Mouse (Mus musculus) heart, embryonic 14.5 days (tissue): ENCODE results near the gene Retn. TPM values are rescaled to one million over a fixed set of nuclear protein-coding genes. Genes with fewer than 3 reads are reported as not detected.

Experiments used
- ATAC-seq: fragments of 200-750 bp; cut with Nextera tagmentation; 2 replicates; pipeline ENCODE4 v1.8.0; 2017; ENCODE audit warnings: low read depth, moderate TSS enrichment; ENCODE audit not compliant: insufficient number of reproducible peaks, insufficient read depth, low FRiP score
- H3K27ac ChIP-seq, 2 experiments: fragments of 200-500 bp in 1 of 2; fragments of 300-500 bp in 1 of 2; sonication (generic) in 1 of 2; replicated peaks in 1 of 2; 2 replicates each; pipeline ENCODE4 v1.5.1; 2012 to 2014; ENCODE audit warnings: low read depth in 2 of 2, low read length in 2 of 2, control low read depth in 1 of 2, mild to moderate bottlenecking in 1 of 2, mixed read lengths in 1 of 2; ENCODE audit not compliant: control insufficient read depth in 1 of 2, insufficient read depth in 1 of 2
- H3K27me3 ChIP-seq: fragments of 300-500 bp; sonication (generic); 2 replicates; pipeline ENCODE4 v1.6.1; 2014; ENCODE audit warnings: mild to moderate bottlenecking, low read length, control low read depth; ENCODE audit not compliant: control insufficient read depth, insufficient read depth
- H3K36me3 ChIP-seq: fragments of 300-500 bp; sonication (generic); 2 replicates; pipeline ENCODE4 v1.6.1; 2014; ENCODE audit warnings: mild to moderate bottlenecking, control low read depth, low read length, mixed read lengths; ENCODE audit not compliant: control insufficient read depth, insufficient read depth
- H3K4me1 ChIP-seq, 2 experiments: fragments of 200-500 bp in 1 of 2; fragments of 300-500 bp in 1 of 2; sonication (generic) in 1 of 2; 2 replicates each; pipeline ENCODE4 v1.6.1; 2012 to 2014; ENCODE audit warnings: low read length in 2 of 2, control low read depth in 1 of 2, mixed read lengths in 1 of 2; ENCODE audit not compliant: control insufficient read depth in 2 of 2, insufficient read depth in 2 of 2
- H3K4me2 ChIP-seq: fragments of 300-500 bp; sonication (generic); 2 replicates; pipeline ENCODE4 v1.6.1; 2014; ENCODE audit warnings: mild to moderate bottlenecking, low read length
- H3K4me3 ChIP-seq, 2 experiments: fragments of 200-500 bp in 1 of 2; fragments of 300-500 bp in 1 of 2; sonication (generic) in 1 of 2; 2 replicates each; pipeline ENCODE4 v1.5.1; 2012 to 2014; ENCODE audit warnings: low read length in 2 of 2, mild to moderate bottlenecking in 2 of 2, control low read depth in 1 of 2, low read depth in 1 of 2, moderate library complexity in 1 of 2; ENCODE audit not compliant: control insufficient read depth in 1 of 2, insufficient read depth in 1 of 2
- H3K9ac ChIP-seq: fragments of 300-500 bp; sonication (generic); 2 replicates; pipeline ENCODE4 v1.6.1; 2014; ENCODE audit warnings: mild to moderate bottlenecking, low read length
- H3K9me3 ChIP-seq: fragments of 300-500 bp; sonication (generic); 2 replicates; pipeline ENCODE4 v1.6.1; 2016; ENCODE audit warnings: low read length, control low read depth; ENCODE audit not compliant: control insufficient read depth
- WGBS: fragments of 180-500 bp; shearing (Covaris S2); extraction: QIAGEN DNeasy Blood & Tissue Kit; methylation state at CpG from one replicate; pipeline ENCODE4 v1.1.7; 2014; 5-methylcytosine and 5-hydroxymethylcytosine counted together
- polyA plus RNA-seq: library from polyadenylated mRNA; unstranded; fragments of >200 nt; fragmentation: Nextera tagmentation; extraction: Ambion mirVana; gene quantifications from 2 replicates; pipeline ENCODE4 v1.2.1, GENCODE M21; 2014

Gene Retn
- polyA plus RNA-seq, 1 experiment from 2014 or later, result not detected

GRCm38 (mm10) chr8:3678831-3679230 is 23.3 kb downstream of the Retn start:
- 94% methylated on average over 23 of the region's 23 CpGs for WGBS

GRCm38 (mm10) chr8:3679236-3679635 is 23.7 kb downstream of the Retn start:
- no peak overlapping the region for H3K27ac ChIP-seq
- WGBS, result 95% methylated on average over 23 of the region's 23 CpGs
- peaks cover 2 to 11% of the 10 kb centered on the region in 2 experiments; a peak in 3 of 4 replicates for H3K4me1 ChIP-seq
- peaks cover 33% of the 10 kb centered on the region for H3K36me3 ChIP-seq
- H3K4me3 ChIP-seq, result no peak overlapping the region
- H3K9me3 ChIP-seq, result no peaks in the 10 kb centered on the region
- no peak overlapping the region for H3K9ac ChIP-seq
- no peaks in the 10 kb centered on the region for H3K27me3 ChIP-seq
- H3K4me2 ChIP-seq, result no peak overlapping the region
- ATAC-seq, result no peak

More at GRCm38 (mm10) chr8:3678831-3679230, 23.3 kb downstream of the Retn start:
- Histone ChIP-seq H3K27me3 (no peaks in the 10 kb centered on the region), H3K4me1 (peaks cover 2 to 11% of the 10 kb centered on the region in 2 experiments; a peak in 3 of 4 replicates), H3K27ac (no peak overlapping the region), H3K4me3 (no peak overlapping the region), H3K4me2 (no peak overlapping the region), H3K36me3 (peaks cover 33% of the 10 kb centered on the region), H3K9ac (no peak overlapping the region), H3K9me3 (no peaks in the 10 kb centered on the region)
- ATAC-seq, result no peak

GRCm38 (mm10) chr8:3679656-3680055 is 24.1 kb downstream of the Retn start:
- Histone ChIP-seq H3K27me3 (no peaks in the 10 kb centered on the region), H3K4me1 (peaks cover 2 to 11% of the 10 kb centered on the region in 2 experiments; a peak in 3 of 4 replicates), H3K9ac (no peak overlapping the region), H3K4me2 (no peak overlapping the region), H3K36me3 (peaks cover 33% of the 10 kb centered on the region), H3K9me3 (no peaks in the 10 kb centered on the region), H3K4me3 (no peak overlapping the region), H3K27ac (no peak overlapping the region)
- 77% methylated on average over 5 of the region's 5 CpGs for WGBS
- no peak for ATAC-seq

DNA sequence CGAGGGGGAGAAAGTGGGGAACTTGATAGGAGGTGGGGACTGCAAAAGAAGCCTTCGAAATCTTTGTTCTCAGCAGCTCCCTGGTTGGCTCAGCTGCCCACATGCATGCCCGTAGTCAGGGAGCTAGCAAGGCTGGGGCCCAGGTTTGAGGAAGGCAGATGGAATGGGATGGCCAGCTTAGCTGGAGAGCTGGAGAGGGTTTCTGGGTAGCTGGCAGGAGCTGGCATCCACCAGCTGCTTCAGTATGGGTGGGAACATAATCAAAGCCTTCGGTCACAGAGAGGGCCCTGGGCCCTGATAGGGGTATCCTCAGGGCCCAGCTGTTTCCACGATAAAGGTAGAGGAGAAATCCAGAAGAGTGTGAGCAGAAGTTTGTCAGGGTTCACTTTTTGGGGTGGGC is 26.9 kb downstream of the Retn start:
- H3K4me1 ChIP-seq, result peaks cover under 1 to 7% of the 10 kb centered on the region in 2 experiments; a peak in 3 of 4 replicates
- H3K4me3 ChIP-seq, result no peak overlapping the region
- peaks cover 33% of the 10 kb centered on the region for H3K36me3 ChIP-seq
- no peak overlapping the region for H3K4me2 ChIP-seq
- no peak overlapping the region for H3K9ac ChIP-seq
- WGBS, result 86% methylated on average over 5 of the region's 5 CpGs
- no peak overlapping the region for H3K27ac ChIP-seq
- no peak for ATAC-seq
- no peaks in the 10 kb centered on the region for H3K27me3 ChIP-seq
- H3K9me3 ChIP-seq, result no peaks in the 10 kb centered on the region

- peaks cover 32% of the 10 kb centered on the region for H3K36me3 ChIP-seq
- no peaks in the 10 kb centered on the region for H3K27me3 ChIP-seq
- ATAC-seq, result no peak
- 70% methylated on average over 6 of the region's 6 CpGs for WGBS
- H3K4me3 ChIP-seq, result no peak overlapping the region
- H3K4me2 ChIP-seq, result no peak overlapping the region
- H3K27ac ChIP-seq, result no peak overlapping the region
- H3K4me1 ChIP-seq, result no peaks in the 10 kb centered on the region
- H3K9ac ChIP-seq, result no peak overlapping the region
- no peaks in the 10 kb centered on the region for H3K9me3 ChIP-seq
Measured at GRCm38 (mm10) chr8:3683408-3684176, 28.0 kb downstream of the Retn start.

GRCm38 (mm10) chr8:3684530-3684929 is 29.0 kb downstream of the Retn start:
- Histone ChIP-seq H3K9me3 (no peaks in the 10 kb centered on the region), H3K4me3 (no peak overlapping the region), H3K36me3 (peaks cover 23% of the 10 kb centered on the region), H3K27ac (no peak overlapping the region), H3K4me1 (no peaks in the 10 kb centered on the region), H3K4me2 (no peak overlapping the region), H3K27me3 (no peaks in the 10 kb centered on the region), H3K9ac (no peak overlapping the region)
- ATAC-seq, result no peak

DNA sequence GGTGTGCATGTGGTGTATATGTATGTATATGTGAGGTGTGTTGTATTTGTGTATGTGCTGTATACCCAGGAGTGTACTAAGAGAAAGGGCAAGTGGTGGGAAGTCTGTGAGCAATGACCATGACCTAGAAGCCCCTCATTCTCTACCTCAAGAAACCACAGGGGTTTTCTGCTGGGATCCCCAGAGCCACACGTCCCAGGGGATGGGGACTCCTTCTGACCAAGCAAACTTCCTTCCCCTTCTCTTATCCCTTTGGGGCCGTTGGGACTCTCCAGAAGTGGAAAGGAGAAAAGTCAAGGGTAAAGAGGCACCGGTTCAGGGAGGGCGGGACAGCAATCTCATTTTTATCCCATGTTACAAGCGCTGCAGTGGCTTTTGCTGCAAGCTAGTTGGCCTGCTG is 29.9 kb downstream of the Retn start:
- Histone ChIP-seq H3K36me3 (peaks cover 14% of the 10 kb centered on the region), H3K27ac (no peak overlapping the region), H3K9me3 (no peaks in the 10 kb centered on the region), H3K27me3 (no peaks in the 10 kb centered on the region), H3K4me2 (no peak overlapping the region), H3K4me3 (no peak overlapping the region), H3K4me1 (no peaks in the 10 kb centered on the region), H3K9ac (no peak overlapping the region)
- no peak for ATAC-seq
- WGBS, result 59% methylated on average over 5 of the region's 5 CpGs

- ATAC-seq, result no peak
- Histone ChIP-seq H3K9ac (no peak overlapping the region), H3K4me3 (no peak overlapping the region), H3K9me3 (no peaks in the 10 kb centered on the region), H3K4me1 (no peaks in the 10 kb centered on the region), H3K36me3 (no peaks in the 10 kb centered on the region), H3K27me3 (no peaks in the 10 kb centered on the region), H3K27ac (no peak overlapping the region), H3K4me2 (no peak overlapping the region)
- 71% methylated on average over 6 of the region's 6 CpGs for WGBS
Measured at GRCm38 (mm10) chr8:3687537-3687936, 32.0 kb downstream of the Retn start.
